Mouse (Mus musculus) cerebellum, adult 11-12 months (tissue): ENCODE measurements around the gene Tymp.

ENCODE experiments used
- DNase-seq: peaks from one replicate; pipeline ENCODE4 v3.0.0; 2022

The Tymp gene

GRCm38 (mm10) chr15:89376957-89377356, at the start of gene Tymp:
TSS of gene Tymp (minus strand) at chr15:89377039.
- DNase-seq: no peak

GRCm38 (mm10) chr15:89425711-89426121, 48.9 kb upstream of the Tymp start, which contains the start of gene Cpt1b:
TSS of gene Cpt1b (minus strand) at chr15:89425863.
- DNase-seq: peak; percentile 32

GRCm38 (mm10) chr15:89424621-89425020, 47.8 kb upstream of the Tymp start:
- peak; percentile 10 for DNase-seq

- DNase-seq: peak; percentile 55
Observed at GRCm38 (mm10) chr15:89421938-89422337, 45.1 kb upstream of the Tymp start.

GRCm38 (mm10) chr15:89415282-89415681, 38.4 kb upstream of the Tymp start:
- DNase-seq: no peak

GRCm38 (mm10) chr15:89410118-89410517, 33.3 kb upstream of the Tymp start, which contains the start of gene Syce3:
TSS of gene Syce3 (minus strand) at chr15:89410503.
- DNase-seq: no peak

- no peak for DNase-seq
Observed at GRCm38 (mm10) chr15:89406691-89407090, 29.9 kb upstream of the Tymp start.

GRCm38 (mm10) chr15:89404831-89405623, 28.2 kb upstream of the Tymp start:
- no peak for DNase-seq

GRCm38 (mm10) chr15:89402471-89402870, 25.6 kb upstream of the Tymp start:
- no peak for DNase-seq

GRCm38 (mm10) chr15:89399716-89400115, 22.9 kb upstream of the Tymp start:
- no peak for DNase-seq

GRCm38 (mm10) chr15:89398146-89398545, 21.3 kb upstream of the Tymp start:
- DNase-seq: no peak

- no peak for DNase-seq
Observed at GRCm38 (mm10) chr15:89396883-89397282, 20.0 kb upstream of the Tymp start.

GRCm38 (mm10) chr15:89390081-89390480, 13.2 kb upstream of the Tymp start:
- no peak for DNase-seq

- DNase-seq: no peak
Observed at GRCm38 (mm10) chr15:89387127-89387526, 10.3 kb upstream of the Tymp start.

- no peak for DNase-seq
Observed at GRCm38 (mm10) chr15:89384617-89385016, 7.8 kb upstream of the Tymp start, which contains the start of gene Klhdc7b. TSS of gene Klhdc7b (plus strand) at chr15:89384917.

GRCm38 (mm10) chr15:89379429-89379828, 2.6 kb upstream of the Tymp start:
- peak; percentile 78 for DNase-seq

GRCm38 (mm10) chr15:89378831-89379401, 2.1 kb upstream of the Tymp start, which contains the start of gene Odf3b:
TSS of gene Odf3b (minus strand) at chr15:89379282.
- peak; percentile 91 for DNase-seq

GRCm38 (mm10) chr15:89377938-89378828, 1.3 kb upstream of the Tymp start:
- DNase-seq: peak; percentile 69

GRCm38 (mm10) chr15:89377362-89377761, 523 bp upstream of the Tymp start:
- peak; percentile 54 for DNase-seq

- no peak for DNase-seq
Observed at GRCm38 (mm10) chr15:89376040-89376439, 799 bp downstream of the Tymp start.

- DNase-seq: no peak
Observed at GRCm38 (mm10) chr15:89374801-89375534, 1.9 kb downstream of the Tymp start.

GRCm38 (mm10) chr15:89374340-89374739, 2.5 kb downstream of the Tymp start:
- DNase-seq: no peak
